Mouse (Mus musculus): ENCODE data around the gene Gm3435.

DNA sequence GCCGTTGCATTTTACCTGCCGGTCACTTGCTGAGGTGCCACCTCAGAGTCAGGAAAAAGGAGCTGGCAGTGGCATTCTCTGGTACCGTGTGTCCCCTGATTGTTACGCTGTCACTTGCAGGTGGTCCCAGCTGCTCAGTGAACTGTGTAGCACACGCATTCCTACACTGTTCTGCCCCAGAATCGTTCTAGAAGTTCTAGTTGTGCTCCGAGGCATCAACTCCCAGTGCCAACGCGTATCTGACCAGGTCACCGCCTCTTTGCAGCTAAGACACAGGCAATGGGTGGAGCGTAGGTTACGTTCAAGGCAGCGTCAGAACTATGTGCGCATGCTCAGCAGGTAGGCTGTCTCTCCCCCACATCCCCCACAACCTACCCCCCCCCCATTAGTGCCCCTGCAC, 49.7 kb downstream of the Gm3435 start:
- TF ChIP-seq CTCF (IDR thresholded peaks at IDR 0.05; ENCODE audit: low read depth, low read length): no peak
- TF ChIP-seq TAL1 (conservative IDR thresholded peaks at IDR 0.05; ENCODE audit: low read depth, low read length): no peak
- TF ChIP-seq GATA1 (IDR thresholded peaks at IDR 0.05; ENCODE audit: borderline replicate concordance, low read length): no peak

Data from G1E (cell line).